Mouse (Mus musculus) ES-Bruce4 (cell line): ENCODE results near the gene Trim71. TPM values are rescaled to one million over a fixed set of nuclear protein-coding genes. Genes with fewer than 3 reads are reported as not detected.

Experiments
- H3K27ac ChIP-seq: 2 replicates; pipeline ENCODE4 v1.5.1; 2012; ENCODE audit warnings: low read length, inconsistent platforms; ENCODE audit not compliant: insufficient read depth
- H3K27me3 ChIP-seq: 2 replicates; pipeline ENCODE4 v1.6.1; 2012; ENCODE audit warnings: mild to moderate bottlenecking, low read length, inconsistent platforms; ENCODE audit not compliant: control insufficient read depth, poor library complexity, insufficient read depth, severe bottlenecking
- H3K36me3 ChIP-seq: 2 replicates; pipeline ENCODE4 v1.6.1; 2012; ENCODE audit warnings: inconsistent platforms, mild to moderate bottlenecking, low read length, moderate library complexity; ENCODE audit not compliant: control insufficient read depth, poor library complexity, insufficient read depth, severe bottlenecking
- H3K4me1 ChIP-seq: one replicate; pipeline ENCODE4 v1.8.1; 2011; ENCODE audit warnings: low read length; ENCODE audit not compliant: control insufficient read depth, insufficient read depth
- H3K4me3 ChIP-seq: 2 replicates; pipeline ENCODE4 v1.5.1; 2011; ENCODE audit warnings: low read depth, mild to moderate bottlenecking, low read length
- H3K9ac ChIP-seq: 2 replicates; pipeline ENCODE4 v1.6.1; 2012; ENCODE audit warnings: low read depth, mild to moderate bottlenecking, inconsistent platforms; ENCODE audit not compliant: poor library complexity, severe bottlenecking
- H3K9me3 ChIP-seq: replicated peaks from 2 replicates; pipeline ENCODE4 v1.6.1; 2012; ENCODE audit warnings: mild to moderate bottlenecking, low read length, inconsistent platforms; ENCODE audit not compliant: control insufficient read depth, poor library complexity, insufficient read depth, severe bottlenecking
- CTCF ChIP-seq: IDR thresholded peaks from one replicate; pipeline ENCODE4 v1.8.1; 2011; ENCODE audit warnings: low read depth, low read length
- EP300 ChIP-seq: IDR thresholded peaks from 2 replicates; pipeline ENCODE4 v1.6.1; 2011; ENCODE audit warnings: low read depth, low read length; ENCODE audit not compliant: insufficient read depth
- POLR2A ChIP-seq: IDR thresholded peaks from one replicate; pipeline ENCODE4 v1.8.1; 2011; ENCODE audit warnings: low read length; ENCODE audit not compliant: insufficient read depth
- polyA plus RNA-seq: library from polyadenylated mRNA; stranded (reverse); fragments of >200 nt; gene quantifications from 2 replicates; pipeline ENCODE4 v1.2.4, GENCODE M21; 2011; ENCODE audit warnings: low read depth; ENCODE audit not compliant: missing spikeins, insufficient read depth, insufficient read length

Trim71 gene
- polyA plus RNA-seq, 1 experiment = 120 TPM

- Histone ChIP-seq H3K4me1 (peaks cover 3% of the 10 kb centered on the region), H3K36me3 (no peaks in the 10 kb centered on the region), H3K9me3 (no peaks in the 10 kb centered on the region), H3K4me3 (peak overlapping the region; percentile 55), H3K9ac (no peak overlapping the region; the same call in 1 of the 2 replicates), H3K27ac (no peak overlapping the region), H3K27me3 (no peaks in the 10 kb centered on the region)
- no peak for TF ChIP-seq POLR2A
- peak; percentile 39; the same call in 1 of the 2 replicates for TF ChIP-seq EP300
- peak; percentile 93 for TF ChIP-seq CTCF
These were observed 66.0 kb downstream of the Trim71 start for GRCm38 (mm10) chr9:114498218-114498617.

GRCm38 (mm10) chr9:114496469-114496868, 67.7 kb downstream of the Trim71 start:
- H3K9me3 ChIP-seq = no peaks in the 10 kb centered on the region
- no peaks in the 10 kb centered on the region for H3K27me3 ChIP-seq
- no peak overlapping the region for H3K4me3 ChIP-seq
- H3K4me1 ChIP-seq = peaks cover 2% of the 10 kb centered on the region
- H3K27ac ChIP-seq = no peak overlapping the region
- no peaks in the 10 kb centered on the region for H3K36me3 ChIP-seq
- no peak for TF ChIP-seq CTCF
- TF ChIP-seq POLR2A = no peak
- TF ChIP-seq EP300 = no peak
- 0 out of 2 replicates have a peak overlapping the region, but pooled peaks have one; percentile 12 for H3K9ac ChIP-seq

- H3K4me3 ChIP-seq = no peak overlapping the region
- no peak for TF ChIP-seq POLR2A
- peaks cover 2% of the 10 kb centered on the region for H3K4me1 ChIP-seq
- no peak overlapping the region for H3K9ac ChIP-seq
- H3K9me3 ChIP-seq = no peaks in the 10 kb centered on the region
- no peak overlapping the region for H3K27ac ChIP-seq
- no peaks in the 10 kb centered on the region for H3K27me3 ChIP-seq
- no peaks in the 10 kb centered on the region for H3K36me3 ChIP-seq
These were observed 76.5 kb downstream of the Trim71 start for GRCm38 (mm10) chr9:114487481-114488258.

GRCm38 (mm10) chr9:114486808-114487207, 77.4 kb downstream of the Trim71 start:
- H3K4me1 ChIP-seq = peaks cover 2% of the 10 kb centered on the region
- no peak for TF ChIP-seq POLR2A
- TF ChIP-seq EP300 = no peak
- TF ChIP-seq CTCF = no peak
- no peak overlapping the region for H3K4me3 ChIP-seq
- no peaks in the 10 kb centered on the region for H3K27me3 ChIP-seq
- H3K9ac ChIP-seq = no peak overlapping the region
- no peaks in the 10 kb centered on the region for H3K36me3 ChIP-seq
- no peak overlapping the region for H3K27ac ChIP-seq
- no peaks in the 10 kb centered on the region for H3K9me3 ChIP-seq

- H3K9me3 ChIP-seq = no peaks in the 10 kb centered on the region
- no peaks in the 10 kb centered on the region for H3K27me3 ChIP-seq
- H3K27ac ChIP-seq = no peak overlapping the region
- no peak overlapping the region for H3K9ac ChIP-seq
- H3K4me1 ChIP-seq = peaks cover 2% of the 10 kb centered on the region
- peak overlapping the region; percentile 13; the same call in 1 of the 2 replicates for H3K4me3 ChIP-seq
- no peaks in the 10 kb centered on the region for H3K36me3 ChIP-seq
- no peak for TF ChIP-seq EP300
- TF ChIP-seq CTCF = no peak
- TF ChIP-seq POLR2A = no peak
These were observed 79.4 kb downstream of the Trim71 start for GRCm38 (mm10) chr9:114484771-114485170.

- Histone ChIP-seq H3K27ac (no peak overlapping the region), H3K36me3 (no peaks in the 10 kb centered on the region)
These were observed 83.2 kb downstream of the Trim71 start for GRCm38 (mm10) chr9:114480940-114481339.

More at GRCm38 (mm10) chr9:114480940-114481339, 83.2 kb downstream of the Trim71 start:
- no peak for TF ChIP-seq POLR2A
- TF ChIP-seq EP300 = no peak
- TF ChIP-seq CTCF = no peak
- Histone ChIP-seq H3K4me1 (no peaks in the 10 kb centered on the region), H3K9ac (no peak overlapping the region), H3K27me3 (no peaks in the 10 kb centered on the region), H3K4me3 (no peak overlapping the region), H3K9me3 (no peaks in the 10 kb centered on the region)
